Mouse (Mus musculus) olfactory bulb, adult 2 months (tissue): ENCODE results near the gene Loxl3.

Experiments
- CTCF ChIP-seq: fragments of 200-500 bp; IDR thresholded peaks from 2 replicates; pipeline ENCODE4 v1.5.1; 2012; ENCODE audit warnings: low read depth, mild to moderate bottlenecking, low read length, moderate library complexity; ENCODE audit not compliant: insufficient read depth
- POLR2A ChIP-seq: fragments of 200-500 bp; IDR thresholded peaks from 2 replicates; pipeline ENCODE4 v1.6.1; 2012; ENCODE audit warnings: mild to moderate bottlenecking, low read depth, low read length, moderate library complexity; ENCODE audit not compliant: insufficient read depth

- TF ChIP-seq POLR2A (no peak), CTCF (no peak)
Observed at GRCm38 (mm10) chr6:83031111-83031510, 2.9 kb upstream of the Loxl3 start.
